Mouse (Mus musculus) small intestine, adult 2 months (tissue): ENCODE results near the gene Lamb3. TPM values are rescaled to one million over a fixed set of nuclear protein-coding genes. Genes with fewer than 3 reads are reported as not detected.

Source experiments
- H3K27ac ChIP-seq: fragments of 200-500 bp; 2 replicates; pipeline ENCODE4 v1.5.1; 2012; ENCODE audit warnings: low read depth, low read length, control low read depth, inconsistent platforms; ENCODE audit not compliant: insufficient read depth
- H3K27me3 ChIP-seq: fragments of 200-500 bp; 2 replicates; pipeline ENCODE4 v1.6.1; 2012; ENCODE audit warnings: mild to moderate bottlenecking, moderate library complexity, low read length, inconsistent platforms; ENCODE audit not compliant: control insufficient read depth, insufficient read depth
- H3K36me3 ChIP-seq: fragments of 200-500 bp; 2 replicates; pipeline ENCODE4 v1.6.1; 2012; ENCODE audit warnings: mild to moderate bottlenecking, low read length, control low read depth, inconsistent platforms; ENCODE audit not compliant: control insufficient read depth, insufficient read depth
- H3K4me1 ChIP-seq: fragments of 200-500 bp; 2 replicates; pipeline ENCODE4 v1.6.1; 2012; ENCODE audit warnings: low read length, inconsistent platforms, mixed read lengths; ENCODE audit not compliant: control insufficient read depth, insufficient read depth, insufficient read length
- H3K4me3 ChIP-seq: fragments of 200-500 bp; 2 replicates; pipeline ENCODE4 v1.5.1; 2012; ENCODE audit warnings: low read depth, mild to moderate bottlenecking, control low read depth, inconsistent platforms, low read length, moderate library complexity
- CTCF ChIP-seq: fragments of 200-500 bp; IDR thresholded peaks from 2 replicates; pipeline ENCODE4 v1.5.1; 2012; ENCODE audit warnings: low read depth, mild to moderate bottlenecking, control low read depth, inconsistent platforms, low read length, moderate library complexity, mixed read lengths; ENCODE audit not compliant: insufficient replicate concordance, insufficient read length; ENCODE audit errors: extremely low read depth
- POLR2A ChIP-seq: fragments of 200-500 bp; IDR thresholded peaks from 2 replicates; pipeline ENCODE4 v1.6.1; 2012; ENCODE audit warnings: low read depth, mild to moderate bottlenecking, control low read depth, inconsistent platforms, low read length, moderate library complexity
- WGBS: fragments of 180-500 bp; shearing (Covaris S2); methylation state at CpG from one replicate; pipeline ENCODE4 v1.1.7; 2018; 5-methylcytosine and 5-hydroxymethylcytosine counted together
- polyA plus RNA-seq: library from polyadenylated mRNA; depleted of rRNA; stranded (reverse); fragments of >200 nt; gene quantifications from 2 replicates; pipeline ENCODE4 v1.2.3, GENCODE M21; 2012

The Lamb3 gene
- polyA plus RNA-seq, 1 experiment: 21.7 TPM

- Histone ChIP-seq H3K36me3 (no peaks in the 10 kb centered on the region), H3K4me1 (no peaks in the 10 kb centered on the region; the same call in 1 of the 2 replicates), H3K27me3 (no peaks in the 10 kb centered on the region), H3K27ac (no peak overlapping the region), H3K4me3 (no peak overlapping the region)
- 86% methylated on average over 5 of the region's 5 CpGs for WGBS
- TF ChIP-seq POLR2A (no peak), CTCF (no peak)
These were observed 134.9 kb downstream of the Lamb3 start for GRCm38 (mm10) chr1:193342198-193342946.

- H3K4me1 ChIP-seq: no peaks in the 10 kb centered on the region; the same call in none of the 2 replicates
- H3K27ac ChIP-seq: no peak overlapping the region
- no peaks in the 10 kb centered on the region for H3K27me3 ChIP-seq
These were observed 136.4 kb downstream of the Lamb3 start for GRCm38 (mm10) chr1:193343853-193344252.

GRCm38 (mm10) chr1:193344976-193345375 lies 137.5 kb downstream of the Lamb3 start:
- Histone ChIP-seq H3K27ac (no peak overlapping the region), H3K36me3 (no peaks in the 10 kb centered on the region), H3K4me3 (no peak overlapping the region), H3K4me1 (no peaks in the 10 kb centered on the region; the same call in none of the 2 replicates), H3K27me3 (no peaks in the 10 kb centered on the region)
- TF ChIP-seq POLR2A (no peak), CTCF (no peak)
- WGBS: 60% methylated on average over 2 of the region's 2 CpGs

More at GRCm38 (mm10) chr1:193343853-193344252, 136.4 kb downstream of the Lamb3 start:
- Histone ChIP-seq H3K36me3 (no peaks in the 10 kb centered on the region), H3K4me3 (no peak overlapping the region)
- no peak for TF ChIP-seq CTCF
- TF ChIP-seq POLR2A: no peak
- 53% methylated on average over 4 of the region's 4 CpGs for WGBS

GRCm38 (mm10) chr1:193346908-193347307 lies 139.4 kb downstream of the Lamb3 start:
- Histone ChIP-seq H3K4me1 (no peaks in the 10 kb centered on the region; the same call in none of the 2 replicates), H3K27ac (no peak overlapping the region)
- 69% methylated on average over 3 of the region's 3 CpGs for WGBS

GRCm38 (mm10) chr1:193348261-193348962 lies 140.9 kb downstream of the Lamb3 start:
- TF ChIP-seq CTCF (no peak), POLR2A (no peak)
- 79% methylated on average over 9 of the region's 9 CpGs for WGBS
- Histone ChIP-seq H3K4me1 (no peaks in the 10 kb centered on the region; the same call in none of the 2 replicates), H3K4me3 (no peak overlapping the region), H3K27ac (no peak overlapping the region), H3K27me3 (no peaks in the 10 kb centered on the region), H3K36me3 (no peaks in the 10 kb centered on the region)

More at GRCm38 (mm10) chr1:193346908-193347307, 139.4 kb downstream of the Lamb3 start:
- Histone ChIP-seq H3K27me3 (no peaks in the 10 kb centered on the region), H3K4me3 (no peak overlapping the region), H3K36me3 (no peaks in the 10 kb centered on the region)
- no peak for TF ChIP-seq CTCF
- TF ChIP-seq POLR2A: no peak

GRCm38 (mm10) chr1:193349702-193350545 lies 142.4 kb downstream of the Lamb3 start:
- no peak for TF ChIP-seq CTCF
- TF ChIP-seq POLR2A: no peak
- WGBS: 77% methylated on average over 10 of the region's 10 CpGs
- H3K27ac ChIP-seq: no peak overlapping the region
- no peaks in the 10 kb centered on the region for H3K36me3 ChIP-seq
- H3K4me3 ChIP-seq: no peak overlapping the region
- H3K4me1 ChIP-seq: no peaks in the 10 kb centered on the region; the same call in 1 of the 2 replicates
- no peaks in the 10 kb centered on the region for H3K27me3 ChIP-seq

GRCm38 (mm10) chr1:193350546-193350801 lies 143.0 kb downstream of the Lamb3 start:
- WGBS: 85% methylated on average over 2 of the region's 2 CpGs
- Histone ChIP-seq H3K4me3 (no peak overlapping the region), H3K4me1 (no peaks in the 10 kb centered on the region; the same call in 1 of the 2 replicates), H3K36me3 (no peaks in the 10 kb centered on the region), H3K27me3 (no peaks in the 10 kb centered on the region), H3K27ac (no peak overlapping the region)
- no peak for TF ChIP-seq CTCF
- TF ChIP-seq POLR2A: no peak
